Mouse (Mus musculus) monocyte, adult 2 months (primary cell): Measurements from ENCODE around the gene Lsm14b.

Source experiments
- DNase-seq, 2 experiments: peaks; one replicate each; pipeline ENCODE4 v3.0.0; 2022; ENCODE audit warnings: low spot score in 2 of 2, low read depth in 1 of 2

Lsm14b gene

DNA sequence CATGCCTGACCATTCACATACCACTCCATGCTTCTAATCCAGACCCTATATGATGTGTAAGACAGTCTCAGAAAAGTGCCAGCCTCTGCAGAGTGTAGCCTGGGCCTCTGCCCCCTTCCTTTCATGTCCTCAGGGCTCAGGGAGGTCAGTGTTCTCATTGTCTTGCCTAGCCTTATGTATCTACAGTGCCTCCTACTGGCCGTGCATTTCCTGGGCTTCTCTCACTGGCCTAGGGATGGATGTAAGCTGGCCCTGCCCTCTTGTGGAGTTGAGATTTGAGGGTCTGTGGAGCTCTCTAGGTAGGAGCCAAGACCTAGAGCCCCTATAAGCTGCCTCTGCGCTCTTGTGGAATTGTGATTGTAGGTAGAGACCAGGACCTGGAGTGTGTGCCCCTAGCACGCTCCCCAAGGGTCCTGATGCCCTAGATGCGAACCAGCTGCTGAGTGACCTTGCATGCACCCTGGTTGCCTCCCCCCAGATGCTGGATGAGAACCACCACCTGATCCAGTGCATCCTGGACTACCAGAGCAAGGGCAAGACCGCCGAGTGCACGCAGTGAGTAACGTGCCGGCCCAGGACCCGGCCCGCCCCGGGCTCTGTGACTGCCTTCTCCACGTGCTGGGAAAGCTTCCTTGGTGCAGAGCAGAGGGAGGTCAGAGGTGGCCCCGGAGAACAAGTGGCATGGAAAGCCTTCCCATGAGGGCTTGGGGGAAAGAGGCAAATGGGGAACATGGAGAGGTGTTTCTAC lies 27.4 kb downstream of the Lsm14b start:
- DNase-seq = no peak

DNA sequence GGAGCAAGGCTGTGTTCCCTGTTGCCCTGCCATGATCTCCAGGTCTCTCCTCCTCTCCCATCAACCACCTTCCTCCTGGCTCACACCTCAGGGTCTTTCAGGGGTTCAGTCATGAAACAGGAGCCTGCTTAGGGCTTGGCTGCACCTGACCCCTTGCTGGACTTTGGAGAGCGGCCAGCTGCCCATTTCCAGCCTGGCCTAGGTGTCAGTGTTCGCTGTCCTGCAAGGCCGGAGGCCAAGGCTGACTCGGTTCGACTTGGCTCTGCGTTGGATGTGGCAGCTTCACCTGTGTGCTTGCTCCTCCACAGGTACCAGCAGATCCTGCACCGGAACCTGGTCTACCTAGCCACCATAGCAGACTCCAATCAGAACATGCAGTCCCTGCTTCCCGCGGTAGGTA lies 28.2 kb downstream of the Lsm14b start:
- no peak for DNase-seq

DNA sequence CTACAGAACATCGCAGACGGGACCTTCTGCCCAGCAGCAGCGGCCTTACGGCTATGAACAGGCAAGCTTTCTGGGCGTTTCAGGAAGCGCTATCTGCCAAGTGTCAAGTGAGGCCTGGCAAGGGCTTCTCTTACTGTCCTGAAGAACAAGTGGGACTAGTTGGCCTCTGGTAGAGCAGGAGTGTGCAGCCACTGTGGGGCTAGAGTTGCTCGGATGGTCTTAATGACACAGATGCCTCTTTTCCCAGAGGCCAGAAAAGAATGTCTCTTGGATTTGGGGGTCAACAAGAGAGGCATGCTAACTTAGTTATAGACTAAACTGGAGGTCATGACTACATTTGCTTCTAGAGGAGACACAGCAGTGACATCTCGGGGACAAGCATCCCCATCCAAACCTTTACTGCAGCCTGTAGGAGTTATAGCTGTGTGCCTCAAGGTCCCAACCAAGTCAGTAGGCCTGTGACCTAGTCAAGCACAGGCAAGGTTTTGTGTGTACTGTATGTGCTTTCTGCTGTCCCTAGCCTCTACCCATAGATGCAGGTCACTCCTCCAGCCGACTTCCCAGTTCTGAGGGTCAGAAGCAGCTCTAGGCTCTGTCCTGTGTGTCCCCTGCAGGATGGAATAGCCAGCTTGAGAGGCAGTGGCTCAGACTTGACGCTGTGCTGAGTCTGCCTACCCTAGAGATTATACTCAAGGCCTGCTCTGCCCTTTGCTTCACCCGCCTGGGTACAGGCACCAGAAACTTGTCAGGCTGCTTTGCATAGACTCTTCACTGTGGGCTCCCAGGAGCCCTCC lies 38.7 kb downstream of the Lsm14b start:
- DNase-seq = no peak

DNA sequence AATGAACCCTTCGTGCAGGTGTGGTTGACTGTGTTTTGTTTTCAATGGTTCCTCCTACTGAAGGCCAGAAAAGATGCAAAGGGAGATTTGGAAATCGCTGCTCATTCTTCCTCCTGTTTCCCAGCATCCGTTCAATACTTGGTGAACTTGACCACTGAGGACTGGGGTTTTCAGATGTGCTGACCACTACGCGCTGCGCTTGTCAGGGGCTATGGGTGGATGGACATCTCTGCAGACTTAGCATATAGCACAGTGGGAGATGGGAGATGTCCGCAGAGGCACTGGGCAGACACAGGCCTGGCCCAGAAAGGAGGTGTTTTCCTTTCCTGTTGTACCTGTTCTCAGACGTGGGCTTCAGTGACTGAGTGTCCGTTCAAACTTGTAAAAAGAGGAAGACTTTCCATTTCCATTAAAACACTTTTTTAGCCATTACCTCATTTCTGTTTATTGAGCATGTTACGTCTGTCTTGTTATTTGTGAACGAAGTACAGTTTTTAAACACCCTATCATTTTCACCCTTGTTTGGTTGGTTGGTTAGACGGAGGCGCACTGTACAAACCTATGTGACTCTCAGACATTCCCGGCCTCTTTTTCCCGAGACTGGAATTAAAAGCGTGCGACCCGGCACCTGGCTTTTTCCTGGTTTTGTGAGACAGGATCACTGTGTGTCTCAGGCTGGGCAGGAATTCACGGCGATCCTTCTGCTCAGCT lies 45.1 kb downstream of the Lsm14b start:
- no peak for DNase-seq

DNA sequence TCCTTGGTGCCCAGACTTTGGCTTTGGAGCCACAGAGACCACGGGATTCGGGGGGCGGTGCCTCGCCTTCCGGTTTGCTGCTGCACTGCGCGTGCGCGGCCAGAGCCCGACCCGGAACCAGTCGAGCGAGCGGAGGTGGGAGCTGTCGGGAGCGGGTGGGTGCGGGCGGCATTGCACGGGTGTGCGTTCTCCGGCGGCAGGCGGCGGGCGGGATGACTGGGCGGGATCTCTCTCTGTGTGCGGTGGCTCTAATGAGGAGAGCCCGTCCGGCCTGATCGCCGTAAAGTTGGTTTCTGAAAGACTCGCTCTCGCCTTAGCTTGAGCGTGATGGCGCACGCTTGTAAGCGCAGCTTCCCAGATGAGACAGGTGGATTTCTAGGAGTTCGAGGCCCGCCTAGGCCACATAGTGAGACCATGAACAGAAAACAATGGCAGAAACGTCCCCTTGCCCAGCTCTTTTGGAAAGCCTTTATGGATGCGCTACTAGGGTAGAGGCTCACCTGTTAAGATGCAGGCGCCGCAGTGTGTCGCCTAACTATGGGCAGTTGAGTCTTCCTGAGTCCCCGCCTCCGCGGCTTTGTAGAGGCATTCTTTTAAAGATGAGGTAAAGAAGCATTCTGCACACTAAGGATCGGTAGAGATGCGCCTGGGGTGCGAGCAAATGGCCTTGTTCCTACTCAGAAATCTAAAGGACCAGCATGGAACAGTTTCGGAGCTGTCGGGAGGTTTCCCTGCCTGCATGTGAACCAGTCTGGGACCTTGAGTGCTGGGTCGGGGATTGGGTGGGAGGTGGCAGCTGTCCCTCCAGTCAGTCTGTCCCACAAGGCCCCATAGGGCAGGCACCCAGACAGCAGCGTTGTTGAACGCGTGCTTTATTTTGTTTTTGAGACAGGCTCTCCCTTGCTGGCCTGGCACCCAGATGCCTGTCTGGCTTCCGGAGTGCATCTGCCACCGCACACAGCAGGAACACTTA lies 46.0 kb downstream of the Lsm14b start, which contains the start of gene Mtg2:
Mtg2 (plus strand) TSS at position 108 of the 973 bp plus-strand sequence.
- peak; percentile 73 to 88 for DNase-seq

DNA sequence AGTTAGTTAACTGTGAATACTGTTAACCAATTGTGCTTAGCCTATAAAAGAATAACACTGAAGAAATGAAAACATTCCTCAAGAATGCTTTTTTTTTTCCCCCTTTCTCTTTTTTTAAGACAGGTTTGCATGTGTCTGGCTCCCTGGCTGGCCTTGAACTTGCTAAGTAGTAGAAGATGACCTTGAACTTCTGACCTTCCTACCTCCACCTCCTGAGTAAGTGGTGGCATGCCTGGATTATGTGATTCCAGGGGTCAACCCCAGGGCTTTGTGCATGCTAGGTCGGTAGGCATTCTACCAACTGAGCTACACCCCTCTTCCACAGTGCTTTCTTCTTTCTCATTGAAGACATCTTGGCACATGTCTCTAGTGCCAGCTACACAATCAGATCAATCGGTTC lies 46.9 kb downstream of the Lsm14b start:
- no peak for DNase-seq

DNA sequence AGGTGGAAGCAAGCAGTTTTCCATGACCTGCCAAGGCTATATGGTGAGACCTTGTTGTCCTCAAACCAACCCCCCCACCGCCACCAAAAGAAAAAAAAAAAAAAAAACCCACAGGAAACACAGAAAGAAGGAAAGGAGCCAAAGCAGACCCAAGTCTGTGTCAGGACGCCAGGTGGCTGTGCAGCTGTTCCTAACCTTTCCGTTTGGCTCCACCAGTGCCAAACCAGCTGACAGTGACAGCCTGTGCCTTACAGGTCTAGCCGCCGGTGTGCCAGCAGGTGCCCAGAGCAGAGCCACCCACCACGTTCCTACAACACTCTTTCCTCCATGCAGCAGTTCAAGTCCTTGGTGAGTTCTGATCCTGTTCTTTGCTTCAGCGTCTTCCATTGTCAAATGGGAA lies 48.1 kb downstream of the Lsm14b start:
- DNase-seq = no peak

DNA sequence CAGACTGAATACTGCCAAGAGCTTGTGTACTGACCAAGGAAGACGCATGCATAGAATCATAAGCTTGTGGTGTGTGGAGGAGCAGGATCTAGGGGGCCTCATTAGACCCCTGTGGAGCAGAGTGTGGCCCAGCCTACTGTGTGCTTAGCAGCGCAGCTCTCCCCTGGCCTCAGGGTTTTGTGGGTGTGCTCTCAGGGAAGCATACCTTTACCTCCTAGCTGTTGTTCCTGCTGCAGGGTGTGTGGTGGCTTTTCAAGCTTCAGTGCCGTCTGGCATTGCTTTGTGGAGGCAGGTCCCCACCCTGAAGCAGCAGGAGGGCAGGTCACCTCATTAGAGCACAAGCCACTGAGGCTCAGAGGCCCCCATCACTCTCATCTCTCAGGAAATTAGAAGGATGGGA lies 52.8 kb downstream of the Lsm14b start:
- no peak for DNase-seq

DNA sequence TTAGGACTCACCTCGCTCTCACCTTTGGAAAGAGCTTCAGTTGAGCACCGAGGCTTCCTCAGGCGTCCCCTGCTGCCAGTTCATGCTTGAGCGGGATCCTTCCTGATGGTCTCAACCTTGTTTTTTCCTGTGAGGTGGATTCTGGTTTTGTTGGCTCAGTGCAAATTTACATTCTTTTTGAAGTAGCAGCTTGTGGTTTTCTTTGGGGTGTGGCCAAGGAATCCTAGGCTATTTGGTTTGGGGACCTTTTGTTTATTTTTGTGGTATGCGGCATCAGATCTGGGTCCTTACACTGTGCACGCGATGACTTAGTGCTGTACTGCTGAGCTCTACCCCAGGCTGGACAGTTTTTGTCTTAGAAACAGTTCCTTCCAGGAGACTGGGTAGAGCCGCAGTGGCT lies 55.9 kb downstream of the Lsm14b start:
- no peak for DNase-seq

DNA sequence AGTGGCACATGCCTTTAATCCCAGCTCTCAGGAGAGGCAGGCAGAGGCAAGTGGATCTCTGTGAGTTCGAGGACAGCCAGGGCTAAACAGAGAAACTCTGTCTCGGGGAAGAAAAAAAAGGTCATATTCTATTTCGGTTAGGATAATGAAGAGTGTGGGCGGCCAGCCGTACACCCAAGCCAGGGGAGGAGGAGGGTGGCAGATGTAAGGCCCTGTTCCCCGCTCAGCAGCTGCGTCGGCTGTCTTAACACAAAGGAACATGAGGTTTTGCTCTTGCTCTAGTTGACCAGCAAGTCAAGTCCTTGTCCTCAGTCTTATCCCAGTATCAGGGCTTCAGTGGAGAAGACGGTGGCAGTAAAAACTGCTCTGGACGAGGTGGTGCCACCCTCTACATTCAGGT lies 58.3 kb downstream of the Lsm14b start:
- DNase-seq = no peak

DNA sequence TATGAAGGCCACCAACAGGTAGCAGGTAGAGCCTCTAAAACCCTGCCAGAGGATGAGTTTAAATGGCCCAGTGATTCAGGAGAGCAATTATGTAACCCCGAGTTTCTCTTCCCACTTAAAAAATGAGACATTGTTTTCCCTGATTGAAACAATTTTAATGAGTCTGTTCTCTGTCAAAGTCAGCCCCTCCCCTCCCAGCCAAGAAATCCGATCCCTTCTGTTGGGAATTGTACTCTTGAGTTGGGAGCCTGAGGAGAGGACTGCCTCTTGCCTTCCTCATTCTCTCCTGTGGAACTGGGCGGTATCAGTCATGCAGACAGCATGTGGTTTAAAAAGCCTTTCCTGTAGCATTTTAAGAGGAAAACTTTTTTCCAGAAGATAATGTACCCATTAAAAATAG lies 59.8 kb downstream of the Lsm14b start:
- no peak for DNase-seq
